Mouse (Mus musculus) megakaryocyte-erythroid progenitor cell, adult 5-6 weeks (primary cell): ENCODE results near the gene Cog7. TPM values are rescaled to one million over a fixed set of nuclear protein-coding genes. Genes with fewer than 3 reads are reported as not detected.
A peak's percentile ranks its signal among the peaks of the same experiment; 100 is the strongest.

Source experiments
- ATAC-seq: replicated peaks from 2 replicates; pipeline ENCODE4 v1.8.0; 2016; ENCODE audit warnings: mild to moderate bottlenecking, inconsistent platforms; ENCODE audit not compliant: severe bottlenecking, poor library complexity, low FRiP score, low TSS enrichment
- total RNA-seq, 2 experiments: library from RNA; stranded (forward) in 1 of 2; stranded (reverse) in 1 of 2; fragments of 200-1000, 215-1000 nt in 1 of 2; fragments of >200 nt in 1 of 2; fragmentation: Nextera tagmentation in 1 of 2; gene quantifications; 2 replicates each; pipeline ENCODE4 v1.2.3; 2014 to 2017

Gene Cog7
- total RNA-seq, 2 experiments from 2014 or later = 10.9 to 16.2 TPM

DNA sequence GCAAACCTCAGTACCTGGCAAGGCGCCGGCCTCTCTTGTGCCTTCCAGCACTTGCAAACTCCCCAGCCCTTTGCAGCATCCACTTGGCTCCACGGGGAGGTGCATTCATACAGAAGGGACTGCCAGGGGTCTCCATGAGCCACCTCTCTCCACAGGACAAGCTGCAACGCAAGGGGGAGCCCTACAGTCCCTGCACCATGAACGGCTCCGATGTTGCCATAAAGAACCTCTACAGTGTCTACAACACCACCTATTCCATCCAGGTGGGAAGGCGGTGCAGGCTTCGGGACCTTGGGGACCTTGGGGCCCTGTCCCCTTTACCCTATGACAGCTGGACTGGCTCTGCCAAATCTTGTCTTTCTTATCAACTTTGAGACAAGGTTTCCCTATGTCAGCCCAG lies 69.3 kb downstream of the Cog7 start:
- ATAC-seq = no peak

DNA sequence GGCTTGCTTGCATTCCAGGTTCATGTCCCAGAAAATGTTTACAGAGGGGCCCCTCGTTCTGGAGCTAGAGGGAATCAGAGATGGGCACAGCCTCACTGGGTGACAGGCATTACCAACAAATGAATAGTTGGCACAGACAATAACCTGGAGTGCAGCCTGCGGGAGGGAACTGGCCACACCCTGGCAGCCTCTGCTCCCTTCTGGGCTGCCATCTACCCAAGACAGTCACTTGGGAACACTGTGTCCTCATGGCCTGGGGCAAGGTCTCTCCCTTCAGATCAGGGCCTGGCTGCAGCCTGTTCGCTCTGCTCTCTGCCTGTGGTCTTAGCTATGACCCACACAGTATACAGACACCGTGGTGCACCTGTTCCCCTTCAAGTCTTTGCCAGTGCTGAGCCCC lies 74.6 kb downstream of the Cog7 start:
- no peak for ATAC-seq

- ATAC-seq = no peak
Measured at GRCm38 (mm10) chr7:121902757-121903411, 78.6 kb downstream of the Cog7 start.

GRCm38 (mm10) chr7:121899940-121900339 lies 81.6 kb downstream of the Cog7 start:
- no peak for ATAC-seq

DNA sequence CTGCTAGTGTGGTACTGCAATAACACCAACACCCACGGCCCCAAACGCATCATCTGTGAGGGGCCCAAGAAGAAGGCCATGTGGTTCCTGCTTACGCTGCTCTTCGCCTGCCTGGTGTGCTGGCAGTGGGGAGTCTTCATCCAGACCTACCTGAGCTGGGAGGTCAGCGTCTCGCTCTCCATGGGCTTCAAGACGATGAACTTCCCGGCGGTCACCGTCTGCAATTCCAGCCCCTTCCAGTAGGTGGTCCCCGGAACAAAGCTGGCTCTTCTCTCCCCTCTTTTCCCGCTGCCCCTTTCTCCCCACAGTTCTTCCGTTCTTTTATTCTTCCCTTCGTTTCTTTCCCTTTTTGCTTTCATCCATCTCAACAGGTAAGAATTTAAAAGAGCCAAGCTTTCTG lies 82.2 kb downstream of the Cog7 start:
- ATAC-seq = peak; percentile 79

GRCm38 (mm10) chr7:121896689-121897088 lies 84.8 kb downstream of the Cog7 start:
- ATAC-seq = no peak

DNA sequence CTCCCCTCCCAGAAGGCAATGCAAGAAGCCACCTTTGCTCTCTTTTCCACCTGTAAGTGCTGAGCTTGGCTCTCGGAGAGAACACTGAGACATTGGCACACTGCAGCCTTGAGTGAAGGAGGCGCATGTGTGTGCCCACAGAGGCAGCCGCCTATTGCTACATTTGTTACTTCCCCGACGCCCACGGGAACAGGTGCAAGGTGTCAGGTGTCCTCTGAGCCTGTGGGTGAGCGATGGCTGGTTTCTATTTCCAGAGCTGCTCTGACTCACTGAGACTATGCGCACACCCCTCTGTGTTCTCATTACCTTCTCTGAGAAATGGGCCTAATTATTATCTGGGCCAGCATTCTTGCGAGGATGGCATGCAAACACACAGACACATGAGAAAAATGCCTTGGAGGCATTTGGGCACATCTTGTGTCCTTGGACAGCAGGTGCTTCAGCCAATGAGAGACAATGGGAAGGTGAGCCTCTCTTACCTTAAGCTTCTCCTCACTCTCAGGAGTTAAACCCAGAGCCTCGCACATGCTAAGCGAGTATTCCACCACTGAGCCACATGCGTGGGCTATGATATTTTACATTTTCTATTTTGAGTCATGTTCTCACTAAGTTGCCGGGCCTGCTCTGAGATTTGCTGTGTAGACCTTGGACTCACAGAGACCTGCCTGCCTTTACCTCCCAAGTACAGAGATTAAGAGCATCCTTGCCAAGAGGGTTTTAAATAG lies 90.7 kb downstream of the Cog7 start:
- no peak for ATAC-seq

- no peak for ATAC-seq
Measured at GRCm38 (mm10) chr7:121880246-121880645, 101.3 kb downstream of the Cog7 start.

DNA sequence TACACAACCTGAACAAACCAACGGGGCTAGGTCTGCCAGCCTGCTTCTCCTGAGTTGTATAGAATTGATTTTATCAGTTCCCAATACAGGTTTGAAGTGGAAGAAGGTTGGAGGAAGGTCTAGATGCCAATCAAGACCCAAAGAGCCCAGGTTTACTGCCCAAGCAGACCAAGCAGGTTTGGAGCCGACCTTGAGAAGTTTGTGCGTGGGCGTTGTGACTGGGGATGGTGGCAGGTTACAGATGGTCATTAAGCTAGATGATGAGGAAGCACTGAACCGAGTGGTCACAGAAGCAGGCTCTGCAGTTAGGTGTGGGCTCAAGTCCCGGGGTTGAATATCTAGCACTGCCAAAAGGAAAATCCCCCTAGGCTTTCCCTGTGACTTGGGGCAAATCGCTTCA lies 106.7 kb downstream of the Cog7 start:
- no peak for ATAC-seq

DNA sequence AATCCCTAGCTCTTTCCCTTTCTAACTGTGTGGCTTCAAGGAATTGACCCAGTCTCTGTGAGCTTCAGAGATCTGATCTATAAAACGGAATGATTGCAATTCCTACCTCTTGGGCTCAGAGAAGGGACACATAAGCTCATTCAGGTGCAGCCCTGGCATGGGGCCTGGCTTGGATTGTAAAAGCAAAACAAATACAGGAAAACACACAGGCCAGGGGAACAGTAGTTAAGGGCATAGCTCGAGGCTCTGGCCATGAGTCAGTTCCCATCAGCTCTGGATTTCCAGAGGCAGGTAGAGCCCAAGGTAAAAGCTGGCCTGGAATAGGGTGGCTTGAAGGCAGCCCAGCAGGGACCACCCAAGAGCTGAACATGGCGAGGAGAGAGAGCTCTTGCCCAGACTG lies 107.5 kb downstream of the Cog7 start:
- no peak for ATAC-seq

- no peak for ATAC-seq
Measured at GRCm38 (mm10) chr7:121871631-121872030, 109.9 kb downstream of the Cog7 start.

DNA sequence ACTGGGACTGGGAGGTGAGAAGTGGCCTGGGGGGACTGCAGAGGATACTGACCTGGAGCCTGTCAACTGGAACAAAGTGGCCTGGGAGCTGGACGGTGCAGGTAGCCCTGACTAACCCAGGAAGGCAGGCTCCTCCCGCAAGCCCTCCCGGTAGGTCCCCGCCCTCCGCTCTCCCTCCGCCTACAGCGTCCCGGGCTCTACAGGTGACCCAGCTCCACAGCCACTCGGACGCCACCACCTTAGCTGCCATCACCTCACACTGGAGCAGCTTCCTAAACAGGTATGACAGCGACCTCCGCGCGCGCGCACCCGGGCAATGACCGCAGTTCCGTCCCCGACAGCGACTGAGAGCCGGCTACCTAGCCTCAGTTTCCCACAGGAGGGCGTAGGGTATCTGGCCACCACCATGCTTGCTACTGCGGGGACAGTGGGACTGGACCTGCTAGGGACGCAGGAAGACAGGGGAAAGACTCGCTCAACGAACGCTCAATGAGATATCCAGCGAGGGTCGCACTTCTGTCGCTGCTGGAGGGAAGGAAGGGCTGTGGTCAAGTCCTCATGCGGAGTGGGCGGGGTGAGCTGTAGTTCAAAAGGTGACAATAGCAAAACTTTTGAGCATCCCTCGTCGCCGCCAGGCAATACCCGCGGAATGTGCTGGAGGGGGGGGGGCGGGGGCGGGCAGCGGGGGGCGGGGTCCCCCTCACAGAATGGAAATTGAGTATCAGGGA lies 116.5 kb downstream of the Cog7 start, which contains the start of gene Scnn1b:
Scnn1b (plus strand) TSS at position 181 of the 728 bp plus-strand sequence.
- no peak for ATAC-seq

- no peak for ATAC-seq
Measured at GRCm38 (mm10) chr7:121858939-121859338, 122.6 kb downstream of the Cog7 start.

GRCm38 (mm10) chr7:121857177-121857884 lies 124.2 kb downstream of the Cog7 start:
- ATAC-seq = no peak

- ATAC-seq = no peak
Measured at GRCm38 (mm10) chr7:121848537-121849168, 132.9 kb downstream of the Cog7 start.

DNA sequence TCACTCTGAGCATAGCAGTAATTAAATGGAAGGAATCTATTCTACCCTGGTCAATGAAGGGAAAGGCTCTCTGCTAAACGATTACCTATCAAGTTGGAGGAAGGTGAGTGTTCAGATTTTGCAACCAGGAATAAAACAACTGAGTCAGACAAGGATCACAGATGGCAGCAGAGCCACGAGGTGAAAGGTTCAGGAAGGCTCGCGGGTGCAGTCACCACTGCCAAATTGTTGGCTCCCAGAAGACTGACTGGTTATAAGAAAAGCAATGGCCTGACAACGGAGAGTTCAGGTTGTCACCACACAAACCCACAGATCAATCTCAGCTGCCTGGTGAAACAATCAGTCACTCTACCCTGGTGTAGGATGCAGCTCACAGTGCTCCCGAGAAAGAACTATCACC lies 135.5 kb downstream of the Cog7 start:
- ATAC-seq = no peak

DNA sequence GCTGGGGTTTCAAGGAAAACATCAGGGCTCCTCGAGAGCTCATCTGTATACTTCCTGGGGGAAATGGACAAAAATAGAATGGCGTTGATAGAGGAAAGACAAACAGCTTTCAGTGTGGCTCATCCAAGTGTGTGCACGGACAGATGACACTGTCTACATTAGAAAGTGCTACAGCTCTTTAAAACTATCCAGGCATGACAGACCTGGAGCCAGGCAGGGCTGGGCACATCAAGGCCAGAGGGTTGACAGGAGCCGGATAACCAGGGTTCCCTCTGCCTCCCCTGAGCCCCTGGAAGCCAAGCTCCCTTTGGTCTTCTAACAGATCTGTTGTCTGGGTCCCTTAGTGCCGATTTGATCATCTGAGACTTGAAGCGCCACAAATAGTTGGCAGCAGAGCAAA lies 139.3 kb downstream of the Cog7 start:
- no peak for ATAC-seq

- no peak for ATAC-seq
Measured at GRCm38 (mm10) chr7:121840810-121841209, 140.7 kb downstream of the Cog7 start.

DNA sequence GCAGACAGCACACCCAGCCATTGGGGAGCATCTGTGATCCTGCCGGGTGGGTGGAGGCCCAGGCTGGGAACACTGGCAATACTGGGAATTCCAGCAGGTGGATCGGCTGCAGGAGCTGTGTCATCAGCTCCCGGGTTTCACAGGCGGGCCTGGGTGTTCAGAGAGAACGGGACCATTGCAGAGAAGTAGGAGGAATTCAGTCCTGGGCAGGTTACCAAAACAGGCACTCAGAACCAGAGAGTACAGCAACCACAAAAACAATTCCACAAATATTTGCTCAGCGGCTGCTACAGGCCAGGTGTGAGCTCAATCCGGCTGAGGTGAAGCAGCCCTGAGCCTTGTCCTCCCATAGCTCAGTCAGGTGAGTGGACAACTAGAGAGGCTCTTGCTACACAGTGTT lies 144.7 kb downstream of the Cog7 start:
- ATAC-seq = no peak
